Mouse (Mus musculus): ENCODE measurements around the gene Fam198a.

GRCm38 (mm10) chr9:121904319-121904718 lies 46.5 kb upstream of the Fam198a start:
- TF ChIP-seq FLI1 (IDR thresholded peaks at IDR 0.05; ENCODE audit: low read length) (no peak), GATA1 (IDR thresholded peaks at IDR 0.05; ENCODE audit: borderline replicate concordance, low read length) (no peak)
